Mouse (Mus musculus) ES-E14 (cell line): ENCODE measurements around the gene Stk10.

Source experiments
- CHD2 ChIP-seq: IDR thresholded peaks from 2 replicates; pipeline ENCODE4 v1.6.1; 2014; ENCODE audit warnings: mild to moderate bottlenecking, low read depth, low read length, inconsistent platforms
- HCFC1 ChIP-seq: IDR thresholded peaks from 2 replicates; pipeline ENCODE4 v1.6.1; 2012; ENCODE audit warnings: low read length, inconsistent platforms, borderline replicate concordance; ENCODE audit not compliant: insufficient read depth
- MAFK ChIP-seq: IDR thresholded peaks from 2 replicates; pipeline ENCODE4 v1.6.1; 2014; ENCODE audit warnings: mild to moderate bottlenecking, low read depth, low read length, inconsistent platforms; ENCODE audit not compliant: insufficient read depth

DNA sequence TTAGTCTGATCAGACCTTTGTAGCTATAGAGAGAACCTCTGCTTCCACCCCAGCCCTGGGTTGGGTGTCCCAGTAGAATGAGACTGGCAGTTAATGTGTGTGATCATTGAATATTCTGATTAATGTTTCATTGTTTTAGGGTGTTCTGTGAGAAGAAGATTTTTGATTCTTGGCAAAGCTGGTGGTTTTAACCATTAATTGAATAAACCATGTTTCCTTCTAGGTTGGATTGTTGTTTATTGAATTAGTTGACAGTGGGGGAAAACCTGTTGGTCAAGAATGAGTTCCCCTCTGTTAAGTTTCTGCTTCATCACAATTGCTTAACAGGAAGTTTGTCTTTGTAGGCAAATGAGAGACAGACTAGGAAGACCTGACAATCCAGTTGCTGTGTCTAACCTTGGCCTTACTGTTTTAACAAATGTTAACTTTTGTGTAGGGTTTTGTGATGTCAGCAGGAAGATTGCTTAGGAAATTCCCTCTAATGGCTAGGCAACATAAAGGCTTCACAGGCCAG lies 117.2 kb downstream of the Stk10 start:
- TF ChIP-seq CHD2 (no peak), HCFC1 (no peak), MAFK (no peak)
